Mouse (Mus musculus) CH12.LX (cell line): ENCODE data around the gene Myrip. TPM values are rescaled to one million over a fixed set of nuclear protein-coding genes. Genes with fewer than 3 reads are reported as not detected.

Experiments used
- DNase-seq: peaks from one replicate; pipeline ENCODE4 v3.0.0-alpha.2; 2013; ENCODE audit errors: extremely low read depth
- H3K27ac ChIP-seq: 2 replicates; pipeline ENCODE4 v1.5.1; 2012; ENCODE audit warnings: low read depth, mild to moderate bottlenecking, control low read depth, moderate library complexity; ENCODE audit not compliant: insufficient read depth
- H3K27me3 ChIP-seq: replicated peaks from 2 replicates; pipeline ENCODE3; 2012; ENCODE audit warnings: inconsistent platforms
- H3K36me3 ChIP-seq, 2 experiments: replicated peaks in 1 of 2; 2 replicates each; pipeline versions ENCODE3 to v1.6.1; 2012; ENCODE audit warnings: inconsistent platforms in 1 of 2, low read length in 1 of 2, mild to moderate bottlenecking in 1 of 2, mixed read lengths in 1 of 2, moderate library complexity in 1 of 2; ENCODE audit not compliant: control insufficient read depth in 1 of 2, insufficient read depth in 1 of 2
- H3K4me1 ChIP-seq, 2 experiments: 2 replicates each; pipeline ENCODE4 v1.6.1; 2012; ENCODE audit warnings: inconsistent platforms in 1 of 2, moderate library complexity in 1 of 2; ENCODE audit not compliant: insufficient read depth in 2 of 2, control insufficient read depth in 1 of 2
- H3K4me2 ChIP-seq: 2 replicates; pipeline ENCODE4 v1.6.1; 2012; ENCODE audit warnings: low read depth, mild to moderate bottlenecking, control low read depth; ENCODE audit not compliant: poor library complexity, insufficient read depth, severe bottlenecking
- H3K4me3 ChIP-seq, 3 experiments: fragments of 150-350 bp in 1 of 3; sonication (generic) in 1 of 3; replicated peaks in 1 of 3; 2 replicates each; pipeline versions ENCODE3 to v1.5.1; 2011 to 2012; ENCODE audit warnings: low read depth in 2 of 3, low read length in 2 of 3, mild to moderate bottlenecking in 2 of 3, moderate library complexity in 2 of 3, control low read depth in 1 of 3, improper control_type of control experiment in 1 of 3, inconsistent platforms in 1 of 3, mixed read lengths in 1 of 3; ENCODE audit not compliant: poor library complexity in 1 of 3
- H3K79me2 ChIP-seq: replicated peaks from 2 replicates; pipeline ENCODE4 v1.6.1; 2012; ENCODE audit warnings: mild to moderate bottlenecking, moderate library complexity; ENCODE audit not compliant: control insufficient read depth, poor library complexity, insufficient read depth, severe bottlenecking; ENCODE audit errors: extremely low read depth
- H3K9ac ChIP-seq: 2 replicates; pipeline ENCODE4 v1.6.1; 2012; ENCODE audit warnings: low read depth, mild to moderate bottlenecking, control low read depth, moderate library complexity; ENCODE audit not compliant: insufficient read depth
- H3K9me3 ChIP-seq: replicated peaks from 2 replicates; pipeline ENCODE3; 2012; ENCODE audit warnings: low read length, inconsistent platforms, mixed read lengths
- CHD2 ChIP-seq: IDR thresholded peaks from 2 replicates; pipeline ENCODE4 v1.6.1; 2011; ENCODE audit warnings: low read length, improper control_type of control experiment
- ELF1 ChIP-seq: IDR thresholded peaks from 2 replicates; pipeline ENCODE4 v1.6.1; 2014; ENCODE audit warnings: low read depth, mild to moderate bottlenecking, inconsistent platforms, low read length, improper control_type of control experiment
- IRF4 ChIP-seq: IDR thresholded peaks from 2 replicates; pipeline ENCODE4 v1.6.1; 2014; ENCODE audit warnings: low read depth, mild to moderate bottlenecking, inconsistent platforms, low read length, improper control_type of control experiment
- JUN ChIP-seq: IDR thresholded peaks from 2 replicates; pipeline ENCODE4 v1.6.1; 2011; ENCODE audit warnings: low read depth, mild to moderate bottlenecking, low read length, improper control_type of control experiment, moderate library complexity; ENCODE audit not compliant: insufficient read depth
- JUND ChIP-seq: conservative IDR thresholded peaks from 2 replicates; pipeline ENCODE4 v1.6.1; 2011; ENCODE audit warnings: low read depth, low read length, improper control_type of control experiment
- TBP ChIP-seq: conservative IDR thresholded peaks from 2 replicates; pipeline ENCODE4 v1.6.1; 2011; ENCODE audit warnings: low read depth, low read length, improper control_type of control experiment
- TCF12 ChIP-seq: IDR thresholded peaks from 2 replicates; pipeline ENCODE4 v1.6.1; 2014; ENCODE audit warnings: low read depth, mild to moderate bottlenecking, inconsistent platforms, low read length, improper control_type of control experiment
- USF2 ChIP-seq: conservative IDR thresholded peaks from 2 replicates; pipeline ENCODE4 v1.6.1; 2011; ENCODE audit warnings: low read depth, low read length, improper control_type of control experiment
- ZC3H11A ChIP-seq: IDR thresholded peaks from 2 replicates; pipeline ENCODE4 v1.6.1; 2012; ENCODE audit warnings: low read depth, mild to moderate bottlenecking, inconsistent platforms, low read length, improper control_type of control experiment
- dilution Hi-C: fragments of 300-500 bp; cut with MboI; formaldehyde crosslinking; loops from 2 replicates; pipeline ENCODE4 v1.14.3; 2020; ENCODE audit warnings: low sequenced_read_pairs; ENCODE audit not compliant: extremely low pct_unique_long_range_greater_than_20kb, extremely low pct_ligation_motif_present
- in situ Hi-C: fragments of 300-500 bp; cut with MboI; formaldehyde crosslinking; loops from 3 replicates; pipeline ENCODE4 v1.14.3; 2019; ENCODE audit warnings: low sequenced_read_pairs, low pct_ligation_motif_present, low pct_unique_long_range_greater_than_20kb, mixed read lengths
- polyA plus RNA-seq: library from polyadenylated mRNA; unstranded; fragments of >175 nt; gene quantifications from 2 replicates; pipeline ENCODE4 v1.2.1, GENCODE M21; 2012; ENCODE audit warnings: low read depth; ENCODE audit not compliant: insufficient read length
- total RNA-seq, 2 experiments: library from RNA; depleted of rRNA; stranded (reverse); fragments of 300-350 nt in 1 of 2; fragments of >200 nt in 1 of 2; gene quantifications; 2 replicates each; pipeline ENCODE4 v1.2.3; 2012 to 2014

Myrip gene
- total and polyA plus RNA-seq, 3 experiments: not detected

DNA sequence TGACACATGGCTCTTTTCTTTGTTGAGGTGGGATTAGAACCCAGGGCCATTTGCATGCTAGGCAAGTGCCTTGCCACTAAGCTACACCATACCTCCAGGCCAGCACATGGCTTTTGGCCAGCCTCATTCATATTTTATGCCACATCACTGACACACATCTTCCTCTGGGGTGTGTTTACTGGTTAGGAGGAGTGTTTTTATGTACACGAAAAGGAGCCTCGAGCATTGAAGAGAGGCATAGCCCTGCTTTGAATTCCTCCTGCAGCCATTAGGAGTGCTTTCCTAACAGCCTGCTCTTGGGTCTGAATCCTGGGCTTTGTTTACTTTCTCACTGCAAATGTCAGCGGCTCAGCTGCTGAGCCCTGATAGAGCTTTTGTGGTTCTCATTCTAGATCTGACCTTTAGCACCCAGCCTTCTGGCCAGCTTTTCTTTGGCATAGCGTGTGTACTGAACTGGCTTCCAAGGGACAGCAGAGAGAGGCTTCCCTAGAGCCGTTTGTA is 44.4 kb downstream of the Myrip start:
- Histone ChIP-seq H3K4me1 (peaks cover 29 to 68% of the 10 kb centered on the region in 2 experiments), H3K79me2 (no peaks in the 10 kb centered on the region), H3K9me3 (no peaks in the 10 kb centered on the region), H3K27me3 (no peaks in the 10 kb centered on the region), H3K4me2 (no peak overlapping the region), H3K9ac (no peak overlapping the region), H3K36me3 (no peaks in the 10 kb centered on the region), H3K27ac (no peak overlapping the region), H3K4me3 (no peak overlapping the region)
- dilution Hi-C loops: no loop called here
- in situ Hi-C loops: no loop called here
- peak; percentile 33 for DNase-seq
- TF ChIP-seq TBP (peak; percentile 95), TCF12 (no peak), ELF1 (peak; percentile 33; the same call in 1 of the 2 replicates), USF2 (no peak)

DNA sequence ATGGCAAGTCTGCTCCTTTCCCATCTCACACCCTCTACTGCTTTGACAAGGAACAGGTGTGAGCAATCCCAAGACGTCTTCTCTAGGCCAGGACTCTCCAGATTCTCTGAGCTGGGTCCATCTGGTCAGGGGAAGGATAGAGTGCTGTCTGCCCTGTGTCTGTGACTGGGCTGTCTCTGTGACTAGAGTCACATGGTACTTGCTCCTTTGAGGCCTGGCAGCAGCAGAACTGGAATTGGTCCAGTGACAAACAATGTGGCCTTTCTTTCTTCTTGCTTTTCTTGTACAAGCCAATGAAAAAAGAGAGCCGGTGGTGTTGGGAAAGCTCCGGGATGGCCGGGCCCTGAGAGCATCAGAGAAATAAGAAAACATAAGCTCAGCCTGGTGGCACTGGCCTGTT is 47.8 kb downstream of the Myrip start:
- Histone ChIP-seq H3K9me3 (peaks cover 4% of the 10 kb centered on the region), H3K4me3 (no peak overlapping the region), H3K27me3 (no peaks in the 10 kb centered on the region), H3K79me2 (no peaks in the 10 kb centered on the region), H3K36me3 (no peaks in the 10 kb centered on the region), H3K27ac (no peak overlapping the region), H3K9ac (no peak overlapping the region), H3K4me1 (peaks cover 8 to 36% of the 10 kb centered on the region in 2 experiments), H3K4me2 (no peak overlapping the region)
- no peak for DNase-seq
- in situ Hi-C loops (no loop called here), dilution Hi-C loops (no loop called here)
- TF ChIP-seq CHD2 (no peak), ZC3H11A (no peak), JUN (no peak), IRF4 (no peak)

DNA sequence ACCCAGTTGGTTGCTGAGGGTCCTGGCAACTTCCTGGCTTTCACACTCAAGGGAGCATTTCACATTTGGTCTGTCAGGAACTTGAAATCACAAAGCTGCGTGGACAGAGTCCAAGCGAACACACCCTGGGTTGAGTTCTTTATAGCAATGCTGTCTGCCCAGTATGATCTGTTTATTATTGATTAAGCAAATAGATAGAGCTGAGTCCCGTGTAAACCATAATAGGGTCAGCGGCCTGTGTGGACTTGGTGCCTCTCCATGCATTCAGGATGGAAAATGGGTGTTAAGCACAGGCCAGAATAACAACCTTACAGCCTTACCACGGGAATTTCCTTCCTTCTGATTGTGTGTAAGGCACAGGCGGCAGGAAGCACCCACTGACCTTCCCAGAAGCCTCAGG is 49.0 kb downstream of the Myrip start:
- dilution Hi-C loops: no loop called here
- no peak for TF ChIP-seq JUND

More for the DNA sequence above, 49.0 kb downstream of the Myrip start:
- H3K36me3 ChIP-seq: no peaks in the 10 kb centered on the region
- no peak overlapping the region for H3K9ac ChIP-seq
- no peaks in the 10 kb centered on the region for H3K79me2 ChIP-seq
- H3K4me2 ChIP-seq: no peak overlapping the region
- H3K27me3 ChIP-seq: no peaks in the 10 kb centered on the region
- DNase-seq: no peak
- no peak overlapping the region for H3K4me3 ChIP-seq
- no peak overlapping the region for H3K27ac ChIP-seq
- in situ Hi-C loops: no loop called here
- peaks cover 4% of the 10 kb centered on the region for H3K9me3 ChIP-seq
- H3K4me1 ChIP-seq: peaks cover 7 to 28% of the 10 kb centered on the region in 2 experiments; a peak in 3 of 4 replicates
